Mouse (Mus musculus): ENCODE data around the gene Slc16a11.

DNA sequence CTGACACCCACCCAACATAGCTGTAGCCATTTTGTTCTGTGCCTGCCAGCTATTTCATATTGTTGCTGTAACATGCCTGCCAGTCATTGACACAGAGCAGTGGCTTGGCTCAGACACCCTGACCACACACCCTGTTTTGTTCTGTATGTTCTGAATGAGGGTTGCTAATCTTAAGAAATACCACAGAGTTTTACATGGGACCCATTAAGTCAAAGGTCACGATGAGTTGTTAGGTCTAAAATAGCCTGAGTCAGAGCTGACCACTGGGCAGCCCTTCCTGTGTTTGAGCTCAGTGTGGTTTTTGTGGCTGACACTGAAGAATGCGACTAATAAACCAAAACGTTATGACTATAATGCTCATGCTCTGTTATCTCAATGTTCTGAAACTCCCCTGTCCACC is 14.2 kb upstream of the Slc16a11 start:
- no peak for TF ChIP-seq CTCF (conservative IDR thresholded peaks at IDR 0.05; ENCODE audit: low read length)
- TF ChIP-seq POU5F1 (IDR thresholded peaks at IDR 0.05; ENCODE audit: borderline replicate concordance, low read length), result no peak
- TF ChIP-seq NANOG (IDR thresholded peaks at IDR 0.05; ENCODE audit: borderline replicate concordance, low read length), result no peak
